8 mouse cellular contexts compared by ENCODE assay signal in genomic region chr1:171379935-171380599, GRCm38 (mm10). TPM values are rescaled to one million over a fixed set of nuclear protein-coding genes. Genes with fewer than 3 reads are reported as not detected.
DNase-seq lines count a peak whose midpoint lies in the region; ATAC-seq and TF ChIP-seq lines count a peak whose summit lies in the region.

No protein-coding gene starts in this region.

- peak; percentile 63 for ATAC-seq in G1E (ENCODE audit: extremely low read depth, insufficient number of reproducible peaks, low FRiP score, poor library complexity, severe bottlenecking)
- ATAC-seq in forebrain, embryonic 16.5 days, result peak; percentile 74
- peak; percentile 78 for ATAC-seq in neural tube, embryonic 15.5 days (ENCODE audit: low FRiP score)

- no peaks in the 10 kb centered on the region for H3K9me3 ChIP-seq in G1E (replicated peaks)
- H3K9me3 ChIP-seq in forebrain, embryonic 16.5 days (ENCODE audit: control insufficient read depth, low read length), result no peaks in the 10 kb centered on the region
- no peaks in the 10 kb centered on the region for H3K9me3 ChIP-seq in neural tube, embryonic 15.5 days (replicated peaks)

- H3K9ac ChIP-seq in forebrain, embryonic 16.5 days (replicated peaks; ENCODE audit: low read depth, low read length), result peak overlapping the region; percentile 42; the same call in 1 of the 2 replicates
- peak overlapping the region; percentile 45 for H3K9ac ChIP-seq in neural tube, embryonic 15.5 days (replicated peaks)

- peaks cover 42% of the 10 kb centered on the region for H3K27me3 ChIP-seq in G1E (ENCODE audit: insufficient read depth, low read length)
- H3K27me3 ChIP-seq in forebrain, embryonic 16.5 days (replicated peaks; ENCODE audit: control insufficient read depth, insufficient read depth, low read length), result peaks cover 12% of the 10 kb centered on the region
- H3K27me3 ChIP-seq in neural tube, embryonic 15.5 days (replicated peaks), result 0 out of 2 replicates have a peak, but pooled peaks cover 3% of the 10 kb centered on the region
- no peaks in the 10 kb centered on the region for H3K27me3 ChIP-seq in testis, adult 2 months (ENCODE audit: control insufficient read depth, insufficient read depth, low read length)

- no peaks in the 10 kb centered on the region for H3K36me3 ChIP-seq in G1E (replicated peaks)
- H3K36me3 ChIP-seq in forebrain, embryonic 16.5 days (ENCODE audit: control insufficient read depth, insufficient read depth), result no peaks in the 10 kb centered on the region
- H3K36me3 ChIP-seq in neural tube, embryonic 15.5 days, result no peaks in the 10 kb centered on the region
- H3K36me3 ChIP-seq in testis, adult 2 months (ENCODE audit: control insufficient read depth, insufficient read depth, low read length), result no peaks in the 10 kb centered on the region

- under 1% methylated on average over 31 of the region's 31 CpGs for WGBS in forebrain, embryonic 16.5 days
- WGBS in lung, adult 2 months, result 7% methylated on average over 31 of the region's 31 CpGs
- 3% methylated on average over 31 of the region's 31 CpGs for WGBS in neural tube, embryonic 15.5 days

- no peak overlapping the region; the same call in 1 of the 2 replicates for H3K4me3 ChIP-seq in G1E (ENCODE audit: low read depth, low read length)
- H3K4me3 ChIP-seq in forebrain, embryonic 16.5 days (replicated peaks; ENCODE audit: low read length), result peak overlapping the region; percentile 36
- peak overlapping the region; percentile 50 for H3K4me3 ChIP-seq in layer of hippocampus, adult 2 months
- no peak overlapping the region for H3K4me3 ChIP-seq in lung, adult 2 months (replicated peaks; ENCODE audit: extremely low read depth, low read depth, low read length)
- H3K4me3 ChIP-seq in neural tube, embryonic 15.5 days (replicated peaks), result peak overlapping the region; percentile 39
- H3K4me3 ChIP-seq in testis, adult 2 months (ENCODE audit: control insufficient read depth, low read depth, low read length), result no peak overlapping the region

- peak overlapping the region; percentile 55 for H3K4me2 ChIP-seq in forebrain, embryonic 16.5 days (ENCODE audit: low read length)
- peak overlapping the region; percentile 62 for H3K4me2 ChIP-seq in neural tube, embryonic 15.5 days

- no peak overlapping the region for H3K27ac ChIP-seq in forebrain, embryonic 16.5 days (ENCODE audit: low read length)
- peak overlapping the region; percentile 70 for H3K27ac ChIP-seq in layer of hippocampus, adult 2 months
- peak overlapping the region; percentile 45; the same call in 1 of the 2 replicates for H3K27ac ChIP-seq in neural tube, embryonic 15.5 days (replicated peaks)
- H3K27ac ChIP-seq in testis, adult 2 months (ENCODE audit: control insufficient read depth, insufficient read depth, low read depth, low read length), result no peak overlapping the region

- no peak for DNase-seq in G1E (ENCODE audit: low spot score)
- DNase-seq in cerebellum, adult 11-12 months, result peak; percentile 88
- DNase-seq in heart, postnatal 36 days, result peak; percentile 78 to 80
- DNase-seq in layer of hippocampus, adult 2 months (ENCODE audit: low spot score in 2 of 2), result peak; percentile 76 to 82
- DNase-seq in lung, adult 2 months, result peak; percentile 78

- no peak for TF ChIP-seq CTCF in G1E (IDR thresholded peaks at IDR 0.05; ENCODE audit: low read depth, low read length)
- peak; percentile 85 for TF ChIP-seq CTCF in layer of hippocampus, adult 2 months (conservative IDR thresholded peaks at IDR 0.05)
- TF ChIP-seq CTCF in lung, adult 2 months (IDR thresholded peaks at IDR 0.05; ENCODE audit: insufficient read depth, low read length), result peak; percentile 76
- peak; percentile 39; the same call in 1 of the 2 replicates for TF ChIP-seq CTCF in testis, adult 2 months (IDR thresholded peaks at IDR 0.05; ENCODE audit: control insufficient read depth, insufficient read depth, insufficient replicate concordance, low read depth, low read length)

- intact Hi-C loops in heart, postnatal 36 days (cut with DNase I), result no loop called here

- TF ChIP-seq POLR2A in lung, adult 2 months (IDR thresholded peaks at IDR 0.05; ENCODE audit: borderline replicate concordance, extremely low read depth, low read depth, low read length), result no peak
- TF ChIP-seq POLR2A in testis, adult 2 months (IDR thresholded peaks at IDR 0.05; ENCODE audit: control insufficient read depth, low read depth, low read length), result no peak

- peaks cover 19% of the 10 kb centered on the region for H3K4me1 ChIP-seq in G1E (ENCODE audit: insufficient read depth, low read depth, low read length)
- H3K4me1 ChIP-seq in forebrain, embryonic 16.5 days (replicated peaks; ENCODE audit: control insufficient read depth, insufficient read depth, low read length), result peaks cover 9% of the 10 kb centered on the region
- H3K4me1 ChIP-seq in lung, adult 2 months (ENCODE audit: control insufficient read depth, insufficient read depth, low read length), result peaks cover 8% of the 10 kb centered on the region
- H3K4me1 ChIP-seq in neural tube, embryonic 15.5 days, result peaks cover 13% of the 10 kb centered on the region
- no peaks in the 10 kb centered on the region for H3K4me1 ChIP-seq in testis, adult 2 months (ENCODE audit: control insufficient read depth, insufficient read depth, low read length)

RNA-seq across cellular contexts. Expression of gene Arhgap30, which starts 8.7 kb away (rescaled TPM):
- total RNA-seq in G1E (2014; fragmentation: Nextera tagmentation) (2.0 and 2.9 TPM in 2 replicates), G1E (2017) (9.2 and 11.4 TPM in 2 replicates)
- polyA plus RNA-seq in G1E (2012), result 3.9 and 4.6 TPM in 2 replicates
- polyA plus RNA-seq in forebrain, embryonic 16.5 days (2015; fragmentation: Nextera tagmentation; extraction: Ambion mirVana), result 0.48 and 0.81 TPM in 2 replicates
- total RNA-seq in heart, postnatal 36 days (2021), result 1 to 10 TPM; 2.7 to 2.9 TPM
- total RNA-seq in layer of hippocampus, adult 2 months (2021), result 1 to 10 TPM; 1.9 to 2.2 TPM
- 11.6 and 17.5 TPM in 2 replicates for polyA plus RNA-seq in lung, adult 2 months (2012; rRNA removed)
- polyA plus RNA-seq in neural tube, embryonic 15.5 days (2015; fragmentation: Nextera tagmentation; extraction: Ambion mirVana), result 0.88 and 6.0 TPM in 2 replicates
- 8.0 and 11.5 TPM in 2 replicates for polyA plus RNA-seq in testis, adult 2 months (2012; rRNA removed)

RNA-seq across cellular contexts. Expression of gene Nectin4, which starts 10.2 kb away (rescaled TPM):
- total RNA-seq in G1E (2014; fragmentation: Nextera tagmentation), result not detected in 2 replicates
- 0.12 TPM in 1 of 2 replicates, not detected in the other for total RNA-seq in G1E (2017)
- 0.01 TPM in 1 of 2 replicates, not detected in the other for polyA plus RNA-seq in G1E (2012)
- polyA plus RNA-seq in forebrain, embryonic 16.5 days (2015; fragmentation: Nextera tagmentation; extraction: Ambion mirVana), result 0.67 and 1.1 TPM in 2 replicates
- total RNA-seq in heart, postnatal 36 days (2021), result under 1 TPM; 0.08 to 0.30 TPM
- 1 to 10 TPM; 5.1 to 6.1 TPM for total RNA-seq in layer of hippocampus, adult 2 months (2021)
- 10.3 and 19.2 TPM in 2 replicates for polyA plus RNA-seq in lung, adult 2 months (2012; rRNA removed)
- polyA plus RNA-seq in neural tube, embryonic 15.5 days (2015; fragmentation: Nextera tagmentation; extraction: Ambion mirVana), result 3.7 and 5.6 TPM in 2 replicates
- polyA plus RNA-seq in testis, adult 2 months (2012; rRNA removed), result 6.5 and 8.5 TPM in 2 replicates

RNA-seq across cellular contexts. Expression of gene Klhdc9, which starts 19.5 kb away (rescaled TPM):
- total RNA-seq in G1E (2014; fragmentation: Nextera tagmentation) (2.6 TPM in 1 of 2 replicates, not detected in the other), G1E (2017) (0.33 and 0.64 TPM in 2 replicates)
- polyA plus RNA-seq in G1E (2012), result 1.4 TPM in 2 replicates
- polyA plus RNA-seq in forebrain, embryonic 16.5 days (2015; fragmentation: Nextera tagmentation; extraction: Ambion mirVana), result 2.7 and 3.1 TPM in 2 replicates
- not detected for total RNA-seq in heart, postnatal 36 days (2021)
- 1 to 10 TPM; 7.7 to 8.7 TPM for total RNA-seq in layer of hippocampus, adult 2 months (2021)
- 1.9 and 3.4 TPM in 2 replicates for polyA plus RNA-seq in lung, adult 2 months (2012; rRNA removed)
- 4.0 and 4.1 TPM in 2 replicates for polyA plus RNA-seq in neural tube, embryonic 15.5 days (2015; fragmentation: Nextera tagmentation; extraction: Ambion mirVana)
- 10.6 and 10.9 TPM in 2 replicates for polyA plus RNA-seq in testis, adult 2 months (2012; rRNA removed)

RNA-seq across cellular contexts. Expression of gene Usf1, which starts 31.0 kb away (rescaled TPM):
- total RNA-seq in G1E (2014; fragmentation: Nextera tagmentation) (17.6 and 19.0 TPM in 2 replicates), G1E (2017) (41.9 and 56.8 TPM in 2 replicates)
- polyA plus RNA-seq in G1E (2012), result 30.0 and 38.9 TPM in 2 replicates
- polyA plus RNA-seq in forebrain, embryonic 16.5 days (2015; fragmentation: Nextera tagmentation; extraction: Ambion mirVana), result 207 and 226 TPM in 2 replicates
- total RNA-seq in heart, postnatal 36 days (2021), result 10 to 100 TPM; 41.0 to 52.1 TPM
- 100 to 1,000 TPM; 126 to 128 TPM for total RNA-seq in layer of hippocampus, adult 2 months (2021)
- polyA plus RNA-seq in lung, adult 2 months (2012; rRNA removed), result 95.3 and 107 TPM in 2 replicates
- polyA plus RNA-seq in neural tube, embryonic 15.5 days (2015; fragmentation: Nextera tagmentation; extraction: Ambion mirVana), result 131 and 149 TPM in 2 replicates
- polyA plus RNA-seq in testis, adult 2 months (2012; rRNA removed), result 24.4 and 28.8 TPM in 2 replicates

RNA-seq across cellular contexts. Expression of gene Pfdn2, which starts 34.6 kb away (rescaled TPM):
- 32.4 and 47.3 TPM in 2 replicates for total RNA-seq in G1E (2014; fragmentation: Nextera tagmentation)
- total RNA-seq in G1E (2017), result 19.6 and 22.3 TPM in 2 replicates
- polyA plus RNA-seq in G1E (2012), result 16.9 and 20.1 TPM in 2 replicates
- 118 and 156 TPM in 2 replicates for polyA plus RNA-seq in forebrain, embryonic 16.5 days (2015; fragmentation: Nextera tagmentation; extraction: Ambion mirVana)
- total RNA-seq in heart, postnatal 36 days (2021), result 10 to 100 TPM; 79.4 to 95.6 TPM
- 100 to 1,000 TPM; 154 to 163 TPM for total RNA-seq in layer of hippocampus, adult 2 months (2021)
- polyA plus RNA-seq in lung, adult 2 months (2012; rRNA removed), result 9.0 and 20.0 TPM in 2 replicates
- polyA plus RNA-seq in neural tube, embryonic 15.5 days (2015; fragmentation: Nextera tagmentation; extraction: Ambion mirVana), result 146 and 162 TPM in 2 replicates
- 23.9 and 25.8 TPM in 2 replicates for polyA plus RNA-seq in testis, adult 2 months (2012; rRNA removed)

Comparison
In these comparisons a context has a peak if more than half of its experiments do, and no peak if none do; other contexts are left out.
1. H3K4me3 ChIP-seq: peak in forebrain, embryonic 16.5 days (single experiment), layer of hippocampus, adult 2 months (single experiment) and neural tube, embryonic 15.5 days (single experiment); none in G1E (single experiment), lung, adult 2 months (single experiment) and testis, adult 2 months (single experiment).
2. H3K27ac ChIP-seq: peak in layer of hippocampus, adult 2 months (single experiment) and neural tube, embryonic 15.5 days (single experiment); none in forebrain, embryonic 16.5 days (single experiment) and testis, adult 2 months (single experiment).
3. Peak in every context shown above with its lines, with median percentiles within 50 percentile points of each other: ATAC-seq.